Comparison of ENCODE assay signal across 18 mouse cellular contexts in the genomic region with DNA sequence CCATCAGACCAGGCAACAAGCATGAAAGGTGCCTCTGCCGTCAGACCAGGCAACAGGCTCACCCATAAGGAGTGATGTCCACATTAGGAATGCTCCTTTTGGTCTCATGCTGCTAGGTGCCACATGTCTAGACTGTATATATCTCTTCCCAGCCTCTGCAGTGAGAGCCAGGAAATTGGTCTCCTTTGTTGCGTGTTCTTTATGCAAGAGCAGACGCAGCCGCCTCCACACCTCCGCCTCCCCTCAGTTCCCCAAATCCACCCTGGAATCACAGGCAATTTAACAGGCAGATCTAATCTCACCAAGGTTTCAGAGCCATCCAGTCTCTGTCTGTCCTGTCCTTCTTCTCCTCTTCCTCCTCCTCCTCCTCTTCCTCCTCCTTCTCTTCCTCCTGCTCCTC.
A peak's percentile ranks its signal among the peaks of the same experiment; 100 is the strongest.
DNase-seq lines count a peak whose midpoint lies in the region; ATAC-seq lines count a peak whose summit lies in the region.
"Had no signal": no experiment of that assay in that cellular context is flagged by ENCODE, and none has a peak within 500 bp of the region (broad histone marks: within the 10 kb centered on the region; RNA-seq: fewer than 3 reads in every experiment).

No protein-coding gene starts in this region.

- no peak overlapping the region for H3K4me3 ChIP-seq in kidney, embryonic 15.5 days (replicated peaks)
- H3K4me3 ChIP-seq: erythroblast, embryonic 14.5 days; hindbrain, embryonic 12.5 days; midbrain, embryonic 13.5 days had no signal

- H3K4me1 ChIP-seq in kidney, embryonic 15.5 days = no peaks in the 10 kb centered on the region
- H3K4me1 ChIP-seq: hindbrain, embryonic 12.5 days had no signal

- H3K36me3 ChIP-seq in kidney, embryonic 15.5 days = no peaks in the 10 kb centered on the region
- H3K36me3 ChIP-seq: hindbrain, embryonic 12.5 days; midbrain, embryonic 13.5 days had no signal

- no peak overlapping the region for H3K27ac ChIP-seq in kidney, embryonic 15.5 days
- H3K27ac ChIP-seq: hindbrain, embryonic 12.5 days; midbrain, embryonic 13.5 days had no signal

- intact Hi-C loops in left cerebral cortex, postnatal 4 days (cut with DNase I) = no loop called here
- intact Hi-C loops in left cerebral cortex, postnatal 10 days (cut with DNase I) = no loop called here

- peak; percentile 30 for DNase-seq in left cerebral cortex, adult 11 months (ENCODE audit: low spot score)
- no peak for DNase-seq in left cerebral cortex, postnatal 4 days
- DNase-seq in layer of hippocampus, adult 8-10 months (ENCODE audit: low spot score in 2 of 2) = peak; percentile 41 to 51
- DNase-seq in left cerebral cortex, postnatal 10 days (ENCODE audit: extremely low spot score in 1 of 2, low spot score in 2 of 2) = peak; percentile 16 to 25
- peak; percentile 47 to 76 for DNase-seq in right cerebral cortex, postnatal 36 days (ENCODE audit: low spot score in 2 of 2)
- no peak for DNase-seq in adrenal gland, postnatal 36 days
- DNase-seq in gastrocnemius, postnatal 25 days = no peak
- DNase-seq: cerebellum, adult 18-20 months; gastrocnemius, postnatal 10 days; lung, adult 2 months; lung, postnatal 4 days; thymus, adult 18-20 months had no signal

- 76% methylated on average over 5 of the region's 5 CpGs for WGBS in kidney, embryonic 15.5 days

- H3K27me3 ChIP-seq in kidney, embryonic 15.5 days = no peaks in the 10 kb centered on the region
- H3K27me3 ChIP-seq: hindbrain, embryonic 12.5 days; midbrain, embryonic 13.5 days had no signal

- H3K4me2 ChIP-seq in kidney, embryonic 15.5 days = no peak overlapping the region
- H3K4me2 ChIP-seq: hindbrain, embryonic 12.5 days; midbrain, embryonic 13.5 days had no signal

- no peaks in the 10 kb centered on the region for H3K9me3 ChIP-seq in kidney, embryonic 15.5 days (replicated peaks)
- H3K9me3 ChIP-seq: hindbrain, embryonic 12.5 days; midbrain, embryonic 13.5 days had no signal

- no peak overlapping the region for H3K9ac ChIP-seq in kidney, embryonic 15.5 days
- H3K9ac ChIP-seq: hindbrain, embryonic 12.5 days; midbrain, embryonic 13.5 days had no signal

- no peak for ATAC-seq in kidney, embryonic 15.5 days (replicated peaks; ENCODE audit: low FRiP score)
- ATAC-seq: forebrain, embryonic 14.5 days; intestine, embryonic 16.5 days; midbrain, embryonic 13.5 days had no signal

Comparison
In these comparisons a context has a peak if more than half of its experiments do, and no peak if none do; other contexts are left out.
1. DNase-seq: peak in left cerebral cortex, adult 11 months (single experiment), layer of hippocampus, adult 8-10 months (2 of 2), left cerebral cortex, postnatal 10 days (2 of 2) and right cerebral cortex, postnatal 36 days (2 of 2); none in left cerebral cortex, postnatal 4 days (single experiment), adrenal gland, postnatal 36 days (0 of 2) and gastrocnemius, postnatal 25 days (single experiment).